Mouse (Mus musculus) retina, embryonic 14.5 days (tissue): Measurements from ENCODE around the gene Phf24.
"Not testable (repeated sequence)": the region's sequence is repeated elsewhere in the genome, so short reads cannot be mapped to it uniquely, and the experiment has no call there.

Source experiments
- DNase-seq: peaks from one replicate; pipeline ENCODE4 v3.0.0-alpha.2; 2015; ENCODE audit warnings: low spot score

Gene Phf24

DNA sequence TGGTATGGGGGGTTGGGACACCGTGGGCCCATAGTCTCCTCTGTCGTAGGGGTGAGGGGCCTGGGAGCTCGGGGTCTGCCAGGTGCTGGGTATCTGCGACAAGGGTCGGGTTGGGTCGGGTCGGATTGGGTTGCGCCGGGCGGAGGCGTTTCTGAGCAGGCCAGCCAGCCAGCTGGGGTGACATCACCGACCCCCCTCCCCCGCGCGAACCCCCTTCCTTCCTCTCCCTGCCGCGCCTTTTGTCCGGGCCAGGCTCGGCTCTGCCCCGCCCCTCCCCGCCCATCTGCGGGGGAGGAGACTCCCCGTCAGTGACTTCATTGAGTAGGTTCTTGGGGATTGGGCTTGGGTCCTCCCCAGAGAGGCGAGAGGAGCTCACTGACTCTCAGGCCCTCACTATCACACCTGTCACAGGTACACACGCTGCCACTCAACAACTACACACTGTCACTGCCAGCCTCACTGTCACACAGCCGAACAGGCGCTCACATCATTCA lies 33.7 kb downstream of the Phf24 start:
- peak; percentile 83 for DNase-seq

- no peak for DNase-seq
Observed at GRCm38 (mm10) chr4:42951206-42952195, 35.0 kb downstream of the Phf24 start.

DNA sequence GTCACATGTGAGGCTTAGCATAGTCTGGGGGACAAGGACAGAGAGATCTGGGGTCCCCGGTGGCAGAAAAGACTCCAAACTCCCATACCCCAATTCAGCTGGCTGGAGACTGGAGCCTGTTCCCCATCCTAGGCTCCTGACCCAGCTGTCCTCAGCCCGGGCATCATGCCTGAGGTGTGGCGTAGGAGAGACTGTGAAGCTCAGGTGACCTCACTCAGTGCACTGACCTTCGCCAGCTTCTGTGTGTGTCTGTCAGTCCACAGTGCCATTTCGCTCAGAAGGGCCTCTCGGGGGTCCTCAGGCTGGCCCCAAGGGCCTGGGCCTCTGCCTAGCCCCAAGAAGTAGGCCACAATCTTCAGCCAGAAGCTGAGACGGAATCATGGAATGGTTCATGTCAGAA lies 36.1 kb downstream of the Phf24 start:
- no peak for DNase-seq

GRCm38 (mm10) chr4:42953435-42954094 lies 37.1 kb downstream of the Phf24 start:
- peak; percentile 40 for DNase-seq

- peak; percentile 92 for DNase-seq
Observed at GRCm38 (mm10) chr4:42954297-42954696, 37.8 kb downstream of the Phf24 start.

- DNase-seq = no peak
Observed at GRCm38 (mm10) chr4:42955200-42955599, 38.7 kb downstream of the Phf24 start.

- no peak for DNase-seq
Observed at GRCm38 (mm10) chr4:42956581-42956980, 40.1 kb downstream of the Phf24 start.

DNA sequence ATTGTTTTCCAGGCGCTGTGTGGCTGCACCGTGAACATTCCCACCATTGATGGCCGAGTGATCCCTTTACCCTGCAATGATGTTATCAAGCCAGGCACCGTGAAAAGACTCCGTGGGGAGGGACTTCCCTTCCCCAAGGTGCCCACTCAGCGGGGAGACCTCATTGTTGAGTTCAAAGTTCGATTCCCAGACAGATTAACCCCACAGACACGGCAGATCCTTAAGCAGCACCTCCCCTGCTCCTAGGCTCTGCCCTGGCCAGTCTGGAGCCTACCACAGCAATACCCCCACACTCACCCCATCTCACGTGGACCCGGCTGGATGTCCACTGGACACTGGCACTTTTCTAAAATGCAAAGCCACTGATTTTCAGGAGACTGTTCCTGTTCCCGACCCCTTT lies 40.8 kb downstream of the Phf24 start:
- DNase-seq = no peak

DNA sequence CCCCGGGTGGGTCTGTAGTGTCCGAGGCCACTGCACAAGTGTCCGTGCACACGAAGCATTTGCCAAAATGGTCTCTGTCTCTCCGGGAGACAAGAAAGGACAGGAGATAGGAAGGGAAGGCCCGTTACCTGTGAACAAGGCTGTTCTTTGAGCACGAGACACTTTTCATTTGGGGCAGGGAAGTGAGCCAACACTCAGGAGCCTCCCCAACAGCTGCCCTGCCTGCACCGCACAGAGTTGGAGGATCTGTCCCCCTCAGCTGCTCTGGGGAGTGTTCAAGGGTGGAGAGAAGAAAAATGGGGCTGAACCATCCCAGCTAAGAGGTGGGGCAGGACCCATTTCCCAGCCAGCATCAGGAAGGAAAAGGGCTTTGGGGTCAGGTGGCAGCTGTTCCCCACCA lies 41.5 kb downstream of the Phf24 start:
- no peak for DNase-seq

GRCm38 (mm10) chr4:42958942-42959341 lies 42.5 kb downstream of the Phf24 start:
- no peak for DNase-seq

DNA sequence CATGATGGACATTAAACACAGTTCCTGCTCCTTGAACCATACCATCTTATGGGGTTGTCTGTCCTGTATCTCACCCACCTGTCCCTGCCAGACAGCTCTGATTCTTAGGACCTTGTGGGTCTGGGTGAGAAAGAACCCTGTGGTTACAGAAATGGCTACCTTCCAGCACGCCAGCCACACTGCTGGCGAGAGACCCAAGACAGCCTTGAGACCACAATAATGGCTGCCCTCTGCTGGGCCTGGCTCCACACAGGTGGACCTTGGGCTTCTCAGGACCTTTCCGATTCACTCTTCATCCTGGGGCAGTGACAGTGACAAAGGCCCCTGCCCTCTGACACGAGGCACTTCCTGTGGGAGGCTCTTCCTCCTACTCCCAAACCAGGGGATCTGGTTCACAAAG lies 42.9 kb downstream of the Phf24 start:
- no peak for DNase-seq

DNA sequence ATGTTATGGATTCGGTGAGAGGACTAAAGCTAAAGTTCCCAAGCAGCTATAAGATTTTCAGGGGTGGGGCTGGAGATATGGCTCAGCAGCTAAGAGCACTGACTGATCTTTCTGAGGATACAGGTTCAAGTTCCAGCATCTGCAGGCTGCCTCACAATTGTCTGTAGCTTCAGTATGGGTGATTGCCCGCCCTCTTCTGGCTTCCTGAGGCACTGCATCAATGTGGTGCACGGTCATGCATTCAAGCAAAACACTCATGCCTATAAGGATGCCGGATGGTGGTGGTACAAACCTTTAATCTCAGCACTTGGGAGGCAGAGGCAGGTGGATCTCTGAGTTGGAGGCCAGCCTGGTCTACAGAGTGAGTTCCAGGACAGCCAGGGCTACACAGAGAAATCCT lies 45.1 kb downstream of the Phf24 start:
- DNase-seq = peak; percentile 71

GRCm38 (mm10) chr4:42963480-42963879 lies 47.0 kb downstream of the Phf24 start:
- no peak for DNase-seq

GRCm38 (mm10) chr4:42965039-42965719 lies 48.7 kb downstream of the Phf24 start:
- peak; percentile 91 for DNase-seq

- no peak for DNase-seq
Observed at GRCm38 (mm10) chr4:42969304-42969703, 52.8 kb downstream of the Phf24 start, which contains the start of gene 1700022I11Rik. Gene 1700022I11Rik (plus strand): TSS chr4:42969604.

GRCm38 (mm10) chr4:42972952-42973351 lies 56.5 kb downstream of the Phf24 start:
- no peak for DNase-seq

- DNase-seq = no peak
Observed at GRCm38 (mm10) chr4:42973868-42974267, 57.4 kb downstream of the Phf24 start.

DNA sequence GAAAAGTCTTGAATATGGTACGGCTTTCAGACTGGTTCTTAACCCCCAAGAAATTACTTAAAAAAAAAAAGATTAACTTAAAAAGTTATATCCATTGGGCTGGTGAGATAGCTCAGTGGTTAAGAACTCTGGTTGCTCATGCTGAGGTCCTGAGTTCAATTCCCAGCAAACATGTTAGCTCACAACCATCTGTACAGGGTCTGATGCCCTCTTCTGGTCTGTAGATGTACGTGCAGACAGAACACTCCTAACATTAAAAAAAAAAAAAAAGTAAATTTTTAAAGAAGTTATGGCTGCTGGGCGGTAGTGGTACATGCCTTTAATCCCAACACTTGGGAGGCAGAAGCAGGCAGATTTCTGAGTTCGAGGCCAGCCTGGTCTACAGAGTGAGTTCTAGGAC lies 61.6 kb downstream of the Phf24 start:
- DNase-seq = no peak

DNA sequence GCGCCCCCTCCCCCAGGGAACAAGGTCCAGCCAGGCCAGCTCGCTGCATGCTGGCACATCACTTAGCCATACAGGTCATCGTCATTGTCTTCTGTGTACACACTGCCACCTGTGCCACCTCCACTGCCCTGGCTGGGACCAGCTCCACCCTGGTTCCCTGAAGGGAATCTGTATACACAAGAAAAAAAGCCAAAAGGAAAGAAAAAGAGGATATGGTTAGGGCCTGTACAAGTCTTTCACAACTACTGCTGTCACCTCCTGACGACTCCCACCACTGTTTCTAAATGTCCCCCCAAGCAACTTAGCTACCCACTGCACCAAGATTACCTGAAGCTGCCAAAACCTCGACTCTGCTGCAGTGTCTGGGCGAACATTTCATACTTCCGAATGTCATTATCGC lies 64.0 kb downstream of the Phf24 start:
- DNase-seq = not testable (repeated sequence)

DNA sequence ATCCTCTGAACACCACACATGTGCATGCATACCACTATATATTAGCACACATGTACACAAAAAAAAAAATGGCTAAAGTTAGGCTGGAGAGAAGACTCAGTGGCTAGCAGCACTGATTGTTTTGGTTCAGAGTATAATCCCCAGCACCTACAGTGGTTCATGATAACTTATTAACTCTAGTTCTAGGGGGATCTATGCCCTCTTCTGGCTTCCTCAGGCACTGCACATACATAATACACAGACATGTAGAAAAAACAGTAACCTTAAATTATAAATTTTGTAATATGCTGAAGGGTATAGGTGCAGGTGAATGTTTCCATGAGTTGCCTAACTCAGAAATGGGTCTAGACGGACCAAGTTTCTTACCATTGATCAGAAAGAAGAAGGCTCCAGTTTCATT lies 71.8 kb downstream of the Phf24 start:
- DNase-seq = no peak
